ENCODE assay signal across 17 mouse cellular contexts in the genomic region with DNA sequence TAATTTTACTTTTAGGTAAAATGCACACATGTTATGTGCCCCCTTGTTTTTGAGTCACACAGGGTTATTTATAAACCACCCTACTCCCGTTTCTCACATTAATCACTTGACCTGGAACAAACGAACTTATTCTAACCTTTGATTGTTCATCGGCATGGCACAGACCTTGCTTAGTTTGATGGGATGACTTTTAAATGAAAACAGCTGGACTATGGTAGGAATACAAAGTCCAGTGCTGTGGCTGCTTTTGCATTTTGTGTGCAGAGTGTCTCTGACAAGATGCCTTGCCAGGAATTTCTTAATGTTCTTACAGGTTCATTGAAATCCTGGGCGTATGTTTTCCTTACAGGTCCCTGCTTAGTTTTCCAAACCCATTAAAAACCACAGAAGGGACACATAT.
A peak's percentile ranks its signal among the peaks of the same experiment; 100 is the strongest.
DNase-seq lines count a peak whose midpoint lies in the region; ATAC-seq lines count a peak whose summit lies in the region.
"Had no signal": no experiment of that assay in that cellular context is flagged by ENCODE, and none has a peak within 500 bp of the region (broad histone marks: within the 10 kb centered on the region; RNA-seq: fewer than 3 reads in every experiment).

No protein-coding gene starts in this region.

- H3K9me3 ChIP-seq in embryonic facial prominence, embryonic 11.5 days (replicated peaks; ENCODE audit: control insufficient read depth, low read length) = no peaks in the 10 kb centered on the region
- no peaks in the 10 kb centered on the region for H3K9me3 ChIP-seq in embryonic facial prominence, embryonic 10.5 days
- H3K9me3 ChIP-seq: forebrain, embryonic 13.5 days; heart, embryonic 13.5 days; hindbrain, embryonic 15.5 days had no signal

- no peaks in the 10 kb centered on the region for H3K36me3 ChIP-seq in embryonic facial prominence, embryonic 11.5 days (replicated peaks; ENCODE audit: control insufficient read depth, insufficient read depth, low read depth, low read length)
- no peaks in the 10 kb centered on the region for H3K36me3 ChIP-seq in embryonic facial prominence, embryonic 10.5 days (replicated peaks)
- H3K36me3 ChIP-seq: heart, embryonic 13.5 days; hindbrain, embryonic 15.5 days had no signal

- DNase-seq in embryonic facial prominence, embryonic 11.5 days (ENCODE audit: low spot score) = peak; percentile 22
- no peak for DNase-seq in embryonic facial prominence, embryonic 10.5 days (ENCODE audit: low spot score)
- peak; percentile 75 for DNase-seq in kidney, adult 9 months
- no peak for DNase-seq in kidney, postnatal 10 days
- peak; percentile 46 for DNase-seq in embryo, embryonic 10.5 days (ENCODE audit: low spot score)
- DNase-seq in mesoderm, embryonic 11.5 days (ENCODE audit: low read depth, low spot score) = peak; percentile 8
- no peak for DNase-seq in gastrocnemius, postnatal 36 days
- DNase-seq: adrenal gland, postnatal 10 days; cerebellum, adult 11-12 months; cerebellum, adult 9-10 months; cerebellum, postnatal 25 days; forebrain, postnatal 0 days; gastrocnemius, postnatal 14 days; heart, postnatal 36 days had no signal

- no peaks in the 10 kb centered on the region for H3K27me3 ChIP-seq in embryonic facial prominence, embryonic 11.5 days (ENCODE audit: control insufficient read depth, insufficient read depth, low read length)
- H3K27me3 ChIP-seq in embryonic facial prominence, embryonic 10.5 days (replicated peaks; ENCODE audit: low read depth, poor library complexity, severe bottlenecking) = no peaks in the 10 kb centered on the region
- H3K27me3 ChIP-seq: forebrain, embryonic 13.5 days; heart, embryonic 13.5 days; hindbrain, embryonic 15.5 days had no signal

- no peak overlapping the region for H3K4me2 ChIP-seq in embryonic facial prominence, embryonic 11.5 days (ENCODE audit: low read depth, low read length)
- H3K4me2 ChIP-seq: forebrain, embryonic 13.5 days; heart, embryonic 13.5 days; hindbrain, embryonic 15.5 days had no signal

- intact Hi-C loops in gastrocnemius, postnatal 36 days (cut with DNase I) = no loop called here

- H3K9ac ChIP-seq in embryonic facial prominence, embryonic 11.5 days (replicated peaks; ENCODE audit: low read length) = no peak overlapping the region
- H3K9ac ChIP-seq: forebrain, embryonic 13.5 days; forebrain, postnatal 0 days; heart, embryonic 13.5 days; hindbrain, embryonic 15.5 days had no signal

- H3K27ac ChIP-seq in embryonic facial prominence, embryonic 11.5 days (replicated peaks; ENCODE audit: low read depth, low read length) = no peak overlapping the region
- no peak overlapping the region for H3K27ac ChIP-seq in embryonic facial prominence, embryonic 10.5 days (replicated peaks)
- H3K27ac ChIP-seq: forebrain, embryonic 13.5 days; heart, embryonic 13.5 days; hindbrain, embryonic 15.5 days had no signal

- H3K4me1 ChIP-seq in embryonic facial prominence, embryonic 11.5 days (ENCODE audit: control insufficient read depth, insufficient read depth, low read length) = no peaks in the 10 kb centered on the region
- H3K4me1 ChIP-seq in embryonic facial prominence, embryonic 10.5 days = peaks cover 5% of the 10 kb centered on the region; the same call in 1 of the 2 replicates
- H3K4me1 ChIP-seq: forebrain, embryonic 13.5 days; heart, embryonic 13.5 days; hindbrain, embryonic 15.5 days had no signal

- WGBS in embryonic facial prominence, embryonic 11.5 days = 29% methylated on average over 4 of the region's 4 CpGs
- WGBS in embryonic facial prominence, embryonic 10.5 days = 34% methylated on average over 4 of the region's 4 CpGs

- H3K4me3 ChIP-seq in embryonic facial prominence, embryonic 11.5 days (ENCODE audit: low read depth, low read length) = no peak overlapping the region
- no peak overlapping the region for H3K4me3 ChIP-seq in embryonic facial prominence, embryonic 10.5 days
- H3K4me3 ChIP-seq: forebrain, embryonic 13.5 days; heart, embryonic 13.5 days; hindbrain, embryonic 15.5 days had no signal

- no peak for ATAC-seq in embryonic facial prominence, embryonic 11.5 days (replicated peaks; ENCODE audit: insufficient number of reproducible peaks, low FRiP score, low TSS enrichment, low read depth)
- ATAC-seq: forebrain, embryonic 13.5 days; forebrain, postnatal 0 days had no signal

Comparison
In these comparisons a context has a peak if more than half of its experiments do, and no peak if none do; other contexts are left out.
1. DNase-seq: peak in embryonic facial prominence, embryonic 11.5 days (single experiment), kidney, adult 9 months (single experiment), embryo, embryonic 10.5 days (single experiment) and mesoderm, embryonic 11.5 days (single experiment); none in embryonic facial prominence, embryonic 10.5 days (single experiment), kidney, postnatal 10 days (single experiment) and gastrocnemius, postnatal 36 days (0 of 2).